Mouse (Mus musculus): ENCODE measurements around the gene Astl.

Astl gene

DNA sequence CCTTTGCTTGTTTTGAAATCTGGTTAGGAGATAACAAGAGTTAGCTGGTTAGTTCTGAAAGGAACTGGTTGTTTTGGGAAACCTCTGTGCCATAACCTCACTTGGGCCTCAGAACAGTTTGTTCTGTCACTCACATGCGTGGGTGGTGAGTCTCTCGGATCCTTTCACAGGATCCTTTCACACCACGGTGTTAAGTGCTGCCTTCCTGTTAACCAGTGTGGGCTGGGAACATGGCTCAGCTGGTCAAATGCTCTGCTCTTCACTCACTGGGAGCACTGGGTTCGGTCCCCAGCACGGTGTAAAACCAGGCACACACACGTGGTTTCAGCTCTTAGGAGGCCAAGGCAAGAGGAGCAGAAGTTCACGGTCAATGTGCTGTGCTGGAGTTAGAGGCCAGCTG, 14.0 kb upstream of the Astl start:
- DNase-seq (ENCODE audit: low spot score), result no peak

DNA sequence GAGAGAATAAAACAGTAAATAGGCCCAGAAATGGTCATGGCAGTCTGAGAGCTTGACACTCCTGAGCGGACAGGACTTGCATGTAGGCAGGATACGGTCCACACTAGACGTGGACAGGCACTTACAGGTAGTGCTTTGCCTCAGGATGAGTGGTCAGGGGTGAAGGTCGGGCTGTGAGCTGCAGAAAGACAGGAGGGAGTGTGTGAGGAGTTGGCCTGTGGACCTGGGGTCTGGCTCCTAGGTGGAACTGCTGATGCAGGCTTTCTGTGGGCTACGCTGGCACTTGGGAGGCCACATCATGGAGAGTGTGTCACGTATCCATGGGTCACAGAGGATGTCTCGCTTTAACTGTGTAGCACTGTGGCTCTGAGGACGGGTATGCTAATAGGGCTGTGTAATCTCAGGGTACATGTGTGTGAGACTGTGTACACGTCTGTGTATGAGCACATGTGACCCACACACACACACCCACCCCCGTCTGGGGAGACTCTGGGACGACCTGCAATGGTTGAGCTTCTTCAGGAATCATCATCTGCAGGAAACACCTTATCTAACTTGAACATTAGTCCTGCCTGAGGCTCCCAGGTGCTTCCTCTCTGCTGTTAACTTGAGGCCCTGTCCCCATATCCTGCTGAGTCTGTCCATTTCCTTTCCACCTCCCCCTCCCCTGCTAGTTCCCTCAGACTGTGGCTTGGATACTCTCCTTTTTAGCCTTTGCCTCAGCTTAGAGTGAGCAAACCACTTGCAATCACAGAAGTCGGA, 10.2 kb upstream of the Astl start:
- no peak for DNase-seq (ENCODE audit: low spot score)

DNA sequence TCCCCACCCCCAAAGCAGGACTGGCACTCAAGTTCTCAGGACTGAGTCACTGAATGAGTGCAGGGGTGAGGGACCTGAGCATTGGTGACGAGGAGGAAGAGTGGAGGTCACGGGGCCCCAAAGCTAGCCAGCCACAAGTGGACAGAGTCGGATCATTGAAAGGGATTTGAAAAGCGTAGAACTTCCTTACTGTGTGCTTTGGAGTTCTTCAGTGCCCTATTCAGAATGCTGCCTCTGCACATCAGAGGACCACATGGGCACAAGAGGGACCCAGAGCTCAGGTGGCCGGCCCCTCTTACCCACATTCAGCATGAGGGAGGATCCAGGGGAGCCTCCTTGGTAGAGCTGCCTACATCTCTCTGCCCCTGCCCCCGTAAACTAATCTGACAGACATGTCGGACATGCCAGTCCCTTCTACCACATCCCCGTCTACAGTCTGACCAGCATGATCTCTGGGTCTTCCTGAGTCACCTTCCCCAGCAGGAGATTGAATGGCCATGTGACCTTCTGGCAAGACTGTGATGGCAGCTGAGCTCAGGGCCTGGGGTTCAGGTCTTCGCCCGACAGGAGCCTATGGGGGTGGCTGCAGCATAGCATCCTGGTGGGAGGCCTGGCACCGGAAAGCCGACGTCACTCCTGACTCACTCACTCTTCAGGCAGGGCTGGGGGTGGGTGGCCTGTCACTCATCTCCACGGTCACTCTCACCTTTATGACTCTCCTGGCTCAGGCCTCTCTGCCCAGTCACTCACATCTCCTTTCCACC, 5.5 kb upstream of the Astl start:
- DNase-seq (ENCODE audit: low spot score), result peak; percentile 33

DNA sequence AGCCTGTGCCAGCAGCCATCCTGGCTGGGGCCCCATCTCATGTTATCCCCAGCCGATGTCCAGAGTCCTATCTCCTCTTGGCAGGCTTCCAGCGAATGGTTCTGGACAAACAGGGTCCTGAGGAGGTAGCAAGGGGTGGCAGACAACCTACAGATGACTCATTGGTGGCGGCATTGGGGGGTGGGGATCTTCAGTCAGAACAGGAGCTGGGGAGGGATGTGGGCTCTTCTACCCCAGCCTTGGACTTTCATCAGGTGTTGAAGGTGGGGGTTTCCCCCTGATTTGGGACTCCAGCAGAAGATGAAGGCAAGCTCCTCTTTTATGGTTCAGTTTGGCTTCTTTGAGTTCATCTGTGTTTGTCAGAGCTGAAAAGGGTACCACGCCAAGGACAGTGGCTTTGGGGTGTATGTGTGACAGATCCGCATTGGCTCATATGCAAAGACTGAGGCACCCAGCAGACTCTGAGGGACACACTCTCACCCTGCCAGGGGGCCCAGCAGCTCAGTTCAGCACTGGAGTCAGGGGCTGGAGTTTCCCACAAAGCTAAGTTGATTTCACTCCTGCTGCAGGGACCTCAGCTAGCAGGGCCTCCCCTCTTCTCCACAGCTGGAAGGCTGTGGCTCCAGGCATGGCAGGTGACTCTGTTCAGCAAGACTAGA, 4.4 kb upstream of the Astl start:
- peak; percentile 74 for DNase-seq (ENCODE audit: low spot score)

DNA sequence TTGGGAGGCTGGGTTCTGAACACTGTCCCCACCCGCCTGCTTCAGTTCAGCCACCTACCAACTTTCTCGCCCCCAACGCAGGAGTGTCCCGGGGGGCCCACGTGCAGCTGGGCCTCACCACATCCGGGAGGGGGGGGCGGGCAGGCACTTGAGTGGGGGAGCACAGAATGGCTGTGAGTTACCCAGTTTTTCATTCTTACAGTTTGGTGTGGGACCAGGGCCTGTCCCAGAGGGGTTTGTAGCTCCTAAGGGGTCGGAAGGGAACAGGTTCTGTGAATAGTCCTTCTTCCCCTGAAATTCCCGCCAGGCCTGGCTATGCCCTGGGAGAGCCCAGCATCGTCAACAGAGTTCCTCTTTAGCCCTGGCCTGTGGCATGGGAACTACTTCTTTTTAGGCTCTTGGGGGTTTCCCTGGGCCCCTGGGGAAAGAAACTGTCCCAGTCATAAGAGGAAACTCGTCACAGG, 3.3 kb upstream of the Astl start:
- DNase-seq (ENCODE audit: low spot score), result peak; percentile 40

DNA sequence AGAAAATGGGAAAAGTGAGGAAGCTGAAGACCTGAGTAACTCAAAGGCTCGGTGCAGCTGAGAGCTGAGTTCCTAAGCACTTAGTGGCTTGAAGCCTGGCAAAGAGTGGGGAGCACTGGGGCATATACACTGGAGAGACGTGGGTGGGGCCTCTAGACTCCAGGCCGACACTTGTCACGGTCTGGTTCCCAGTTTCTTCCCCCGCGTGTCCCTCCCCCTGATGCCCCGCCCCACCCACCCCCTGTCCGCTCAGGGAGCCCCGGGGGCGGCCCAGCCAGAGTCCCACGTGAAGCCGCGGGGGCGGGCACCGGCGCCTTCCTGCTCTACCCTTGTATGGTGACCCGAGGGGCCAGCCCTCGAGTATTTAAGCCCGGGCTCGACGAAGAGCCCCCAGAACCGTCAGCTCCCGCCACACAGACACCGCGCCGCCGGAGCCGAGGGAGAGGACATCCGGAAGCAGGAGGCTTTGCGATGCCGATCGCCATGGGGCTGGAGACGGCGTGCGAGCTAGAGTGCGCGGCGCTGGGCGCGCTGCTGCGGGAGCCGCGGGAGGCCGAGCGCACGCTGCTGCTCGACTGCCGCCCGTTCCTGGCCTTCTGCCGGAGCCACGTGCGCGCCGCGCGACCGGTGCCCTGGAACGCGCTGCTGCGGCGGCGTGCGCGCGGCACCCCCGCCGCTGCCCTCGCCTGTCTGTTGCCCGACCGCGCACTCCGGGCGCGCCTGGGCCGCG, 2.5 kb upstream of the Astl start, which contains the start of gene Dusp2:
TSS of gene Dusp2 (plus strand) at position 393 of the 730 bp plus-strand sequence.
- DNase-seq (ENCODE audit: low spot score), result peak; percentile 70

DNA sequence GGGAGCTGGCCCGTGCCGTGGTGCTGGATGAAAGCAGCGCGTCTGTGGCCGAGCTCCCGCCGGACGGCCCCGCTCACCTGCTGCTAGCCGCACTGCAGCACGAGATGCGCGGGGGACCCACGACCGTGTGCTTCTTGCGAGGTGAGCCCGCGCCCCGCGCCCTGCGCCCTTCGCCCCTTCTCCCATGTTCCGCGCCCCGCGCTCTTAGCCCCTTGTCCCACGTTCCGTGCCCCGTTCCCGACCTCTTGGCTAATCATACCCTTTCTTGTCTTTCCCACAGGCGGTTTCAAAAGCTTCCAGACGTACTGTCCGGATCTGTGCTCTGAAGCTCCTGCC, 2.0 kb upstream of the Astl start:
- peak; percentile 36 for DNase-seq (ENCODE audit: low spot score)

DNA sequence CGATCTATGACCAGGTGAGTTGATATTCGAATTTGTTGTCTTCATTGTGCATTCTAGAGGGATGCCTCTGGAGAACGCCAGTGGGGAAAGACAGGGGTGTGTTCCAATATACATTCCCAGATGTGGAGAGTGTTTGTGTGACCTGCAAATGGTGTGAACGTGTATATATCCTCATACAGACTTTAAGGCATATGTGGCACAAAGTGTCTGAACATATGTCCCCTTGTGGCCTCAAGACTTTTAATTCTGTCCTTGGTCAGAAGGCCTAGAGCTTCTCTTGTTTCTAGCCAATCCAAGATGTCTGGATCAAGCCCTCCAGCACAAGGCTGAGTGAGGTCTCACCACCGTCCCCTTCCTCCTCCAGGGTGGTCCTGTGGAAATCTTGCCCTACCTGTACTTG, 1.6 kb upstream of the Astl start:
- no peak for DNase-seq (ENCODE audit: low spot score)

DNA sequence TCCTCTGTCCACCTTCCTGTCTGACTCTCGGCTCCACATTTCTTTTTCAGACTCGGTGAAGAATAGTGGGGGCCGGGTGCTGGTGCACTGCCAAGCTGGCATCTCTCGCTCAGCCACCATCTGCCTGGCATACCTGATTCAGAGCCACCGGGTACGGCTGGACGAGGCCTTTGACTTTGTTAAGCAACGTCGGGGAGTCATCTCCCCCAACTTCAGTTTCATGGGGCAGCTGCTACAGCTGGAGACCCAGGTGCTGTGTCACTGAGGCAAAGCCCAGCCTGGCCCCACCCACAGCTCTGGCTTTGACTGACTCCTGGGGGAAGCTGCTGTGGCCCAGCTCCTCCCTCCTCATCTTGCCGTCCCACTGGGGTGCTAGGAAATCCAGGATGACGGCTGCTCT, 908 bp upstream of the Astl start:
- DNase-seq (ENCODE audit: low spot score), result peak; percentile 34

DNA sequence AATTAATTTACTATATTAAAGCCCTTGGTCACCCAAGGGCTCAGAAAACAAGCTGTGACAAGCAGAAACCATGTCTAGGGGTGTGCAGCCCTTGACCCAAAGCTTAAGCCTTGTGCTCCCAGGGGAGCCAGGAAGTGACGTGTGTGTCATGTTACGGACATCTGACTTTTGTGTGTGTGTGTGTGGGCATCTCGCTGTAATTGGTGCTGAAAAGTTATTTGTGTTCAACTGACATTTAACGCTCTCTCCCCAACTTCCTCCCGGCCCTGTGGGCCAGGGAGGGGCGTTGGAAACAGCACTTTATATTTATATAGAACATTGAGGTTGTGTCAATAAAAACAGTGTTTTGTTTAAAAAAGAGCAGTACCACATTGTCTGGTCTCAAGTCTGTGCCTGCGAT, 427 bp upstream of the Astl start:
- peak; percentile 12 for DNase-seq (ENCODE audit: low spot score)

DNA sequence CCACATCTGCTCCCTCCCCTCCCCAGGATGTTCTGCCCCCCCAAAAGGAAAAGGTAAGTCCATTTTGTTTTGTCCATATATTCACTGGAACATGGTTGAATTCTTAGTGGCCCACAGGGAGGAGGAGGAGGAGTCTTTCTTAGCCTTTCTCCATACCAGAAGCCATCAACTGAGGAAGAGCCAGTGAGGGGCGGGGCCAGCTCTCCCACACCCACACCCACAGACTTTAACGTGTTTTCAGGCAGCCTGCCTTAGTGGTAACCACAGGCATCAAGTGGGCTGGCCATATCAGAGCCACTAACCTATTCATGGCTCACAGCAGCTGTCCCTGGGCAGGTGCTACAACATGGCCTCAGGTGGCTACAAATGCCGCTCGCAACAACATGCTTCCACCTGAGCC, 394 bp downstream of the Astl start:
- DNase-seq (ENCODE audit: low spot score), result no peak

DNA sequence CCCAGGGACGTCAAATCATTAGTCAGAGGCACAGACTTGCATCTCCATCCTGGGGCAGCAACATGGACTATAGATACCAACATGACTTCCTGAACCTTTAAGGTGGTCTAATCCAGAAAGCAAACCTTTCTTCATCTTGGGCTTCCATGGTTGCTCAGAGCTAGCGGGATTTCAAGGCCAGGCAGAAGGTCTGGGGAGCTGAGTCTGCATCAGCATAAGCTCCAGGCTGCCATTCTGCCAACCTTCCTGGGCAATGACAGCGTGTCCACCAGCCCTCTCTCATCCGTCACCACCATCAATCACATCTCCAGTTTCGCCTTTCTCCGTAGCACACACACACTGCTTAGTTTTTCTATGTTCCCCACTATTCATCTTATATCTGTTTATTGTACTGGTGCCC, 823 bp downstream of the Astl start:
- no peak for DNase-seq (ENCODE audit: low spot score)

DNA sequence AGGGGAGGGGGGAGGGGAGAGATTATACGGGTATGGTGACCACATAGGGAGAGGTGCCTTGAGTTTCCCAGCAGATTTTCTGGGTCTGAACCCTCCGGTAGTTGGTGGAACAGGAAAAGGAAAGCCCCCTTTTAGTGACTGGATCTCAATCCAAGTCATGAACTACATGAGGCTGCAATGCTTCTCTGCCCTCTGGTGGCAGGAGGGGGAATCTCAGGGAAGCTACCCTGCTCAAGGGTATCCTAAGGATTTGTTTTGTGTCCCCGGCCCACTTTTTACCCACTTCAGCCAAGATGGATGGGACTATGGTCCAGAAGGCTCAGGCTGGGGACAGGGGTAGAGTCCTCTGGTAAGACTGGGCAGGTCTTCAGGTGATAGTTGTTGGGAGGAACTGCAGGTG, 2.7 kb downstream of the Astl start:
- DNase-seq (ENCODE audit: low spot score), result peak; percentile 73

DNA sequence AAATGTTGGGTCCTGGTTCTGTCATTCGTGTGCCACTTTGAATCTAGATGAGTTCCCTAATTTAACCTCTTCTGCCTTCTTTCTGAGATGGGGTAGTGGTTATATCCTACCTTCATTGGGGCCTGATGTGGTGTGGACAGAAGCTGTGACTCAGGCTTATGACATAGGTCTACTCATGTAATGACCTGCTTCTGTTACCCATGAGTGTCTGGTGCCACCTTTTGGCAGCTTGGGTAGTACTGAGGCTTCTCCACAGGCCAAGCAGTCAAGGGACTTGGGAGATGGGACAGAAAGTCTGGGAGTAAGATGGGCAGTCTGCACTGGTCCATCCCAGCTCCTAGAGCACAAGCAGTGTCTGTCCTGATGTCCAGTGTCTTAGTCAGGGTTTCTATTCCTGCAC, 7.9 kb downstream of the Astl start:
- DNase-seq (ENCODE audit: low spot score), result peak; percentile 55

DNA sequence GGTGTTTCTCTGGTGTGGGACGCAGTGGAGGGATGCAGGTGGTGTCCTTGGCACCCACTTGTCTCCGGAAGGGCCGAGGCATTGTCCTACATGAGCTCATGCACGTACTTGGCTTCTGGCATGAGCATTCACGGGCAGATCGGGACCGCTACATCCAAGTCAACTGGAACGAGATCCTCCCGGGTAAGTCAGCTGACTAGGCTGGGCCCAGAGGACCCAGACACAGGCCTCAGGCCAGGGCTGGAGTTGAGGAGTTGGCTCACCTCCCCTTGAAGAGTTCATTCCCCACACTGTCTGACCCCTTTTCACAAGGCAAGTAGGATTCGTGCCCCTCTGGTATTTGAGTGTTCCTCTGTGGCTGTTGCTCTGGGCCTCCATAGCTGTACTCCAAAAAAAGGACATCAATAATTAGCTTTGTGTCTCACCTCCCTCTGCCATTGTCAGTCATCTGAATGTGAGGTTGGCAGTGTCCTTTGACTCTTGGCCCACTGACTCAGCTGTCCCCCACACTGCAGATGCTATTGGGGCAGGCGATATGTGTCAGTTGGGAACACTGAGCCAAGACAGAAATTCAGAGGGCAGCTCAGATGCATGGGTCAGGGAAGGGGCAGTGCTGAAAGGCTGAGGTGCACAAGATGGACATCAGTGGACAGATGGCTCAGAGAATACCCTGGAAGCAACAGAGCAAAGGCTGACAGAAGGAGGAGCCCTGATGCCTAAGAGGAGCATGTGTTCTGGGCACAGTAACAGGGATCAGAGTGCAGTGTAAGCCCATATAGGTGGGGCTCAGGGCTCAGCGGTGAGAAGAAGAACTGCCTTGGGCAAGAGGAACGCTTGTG, 8.9 kb downstream of the Astl start:
- DNase-seq (ENCODE audit: low spot score), result no peak

DNA sequence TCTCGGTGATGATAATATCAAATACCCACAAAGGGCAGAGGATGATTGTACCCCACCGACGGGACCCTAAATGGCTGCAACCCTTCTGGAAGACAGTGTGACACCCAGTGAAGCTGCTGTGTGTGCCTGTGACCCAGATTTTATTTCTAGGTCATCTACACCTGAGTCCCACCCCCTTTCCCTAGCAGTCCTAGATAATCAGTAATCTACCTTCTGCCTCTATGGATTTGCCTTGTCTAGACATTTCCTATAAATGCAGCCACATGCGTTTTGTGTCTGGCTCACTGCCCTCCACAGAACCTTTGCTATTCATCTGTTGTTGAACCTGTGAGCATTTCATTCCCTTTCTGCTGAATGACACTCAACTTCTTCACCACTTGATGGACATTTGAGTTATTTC, 15.4 kb downstream of the Astl start:
- DNase-seq (ENCODE audit: low spot score), result no peak

DNA sequence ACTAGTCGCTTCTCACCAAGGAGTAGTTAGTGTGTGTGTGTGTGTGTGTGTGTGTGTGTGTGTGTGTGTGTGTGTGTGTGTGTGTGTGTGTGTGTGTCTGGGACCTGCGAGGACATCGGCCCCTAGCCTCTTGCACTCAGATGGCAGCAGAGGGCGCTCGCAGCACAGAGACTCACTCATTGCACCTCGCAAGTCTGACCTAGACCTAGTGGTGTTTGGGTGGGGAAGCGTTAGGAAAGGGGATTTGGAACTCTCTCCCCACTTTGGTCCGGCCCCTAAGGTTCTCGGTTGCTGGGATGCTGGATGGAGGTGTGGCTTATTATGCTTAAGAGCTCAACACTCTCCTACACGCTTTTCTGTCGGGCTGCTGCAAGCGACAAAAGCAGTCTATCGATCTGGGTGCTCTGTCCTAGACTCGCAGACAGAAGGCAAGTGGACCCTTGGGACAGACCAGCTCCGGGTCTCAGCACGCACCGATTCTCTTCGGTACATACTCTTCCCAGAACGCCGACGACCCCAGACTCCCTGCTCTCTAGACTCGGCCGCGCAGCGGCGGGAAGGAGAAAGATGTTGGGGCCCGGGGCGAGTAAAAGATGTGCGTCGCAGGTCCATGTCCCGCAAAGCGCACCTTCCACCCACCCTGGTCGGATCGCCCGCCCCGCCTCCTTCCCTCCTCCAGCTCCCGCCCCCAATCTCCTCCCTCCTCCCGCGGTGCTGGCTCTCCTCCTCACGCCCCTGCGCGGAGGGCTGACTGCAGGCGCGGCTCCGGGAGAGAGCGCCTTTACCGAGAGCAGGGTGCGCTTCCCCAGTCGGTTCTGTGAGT, 24.2 kb downstream of the Astl start, which contains the start of gene Adra2b:
TSS of gene Adra2b (plus strand) at position 750 of the 823 bp plus-strand sequence.
- peak; percentile 89 for DNase-seq (ENCODE audit: low spot score)

DNA sequence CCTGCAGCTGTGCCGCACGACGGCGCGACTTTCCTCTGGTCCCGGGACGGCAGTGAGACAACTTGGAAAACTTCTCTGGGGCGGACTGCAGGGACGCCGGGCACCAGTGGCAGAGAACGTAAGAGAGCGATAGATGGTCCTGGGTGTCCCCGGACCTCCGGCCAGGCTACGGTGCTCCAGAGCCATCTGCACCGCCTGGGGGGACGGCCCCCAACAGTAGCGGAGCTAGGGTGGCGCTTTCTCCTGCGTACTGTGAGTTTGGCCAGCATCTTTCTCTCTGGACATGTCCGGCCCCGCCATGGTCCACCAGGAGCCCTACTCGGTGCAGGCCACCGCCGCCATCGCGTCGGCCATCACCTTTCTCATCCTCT, 24.8 kb downstream of the Astl start:
- DNase-seq (ENCODE audit: low spot score), result no peak

DNA sequence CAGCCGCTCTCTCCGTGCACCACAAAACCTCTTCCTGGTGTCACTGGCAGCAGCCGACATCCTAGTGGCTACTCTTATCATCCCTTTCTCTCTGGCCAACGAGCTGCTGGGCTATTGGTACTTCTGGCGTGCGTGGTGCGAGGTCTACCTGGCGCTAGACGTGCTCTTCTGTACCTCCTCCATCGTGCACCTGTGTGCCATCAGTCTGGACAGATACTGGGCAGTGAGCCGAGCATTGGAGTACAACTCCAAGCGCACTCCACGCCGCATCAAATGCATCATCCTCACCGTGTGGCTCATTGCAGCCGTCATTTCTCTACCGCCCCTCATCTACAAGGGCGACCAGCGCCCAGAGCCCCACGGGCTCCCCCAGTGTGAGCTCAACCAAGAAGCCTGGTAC, 25.3 kb downstream of the Astl start:
- DNase-seq (ENCODE audit: low spot score), result no peak

DNA sequence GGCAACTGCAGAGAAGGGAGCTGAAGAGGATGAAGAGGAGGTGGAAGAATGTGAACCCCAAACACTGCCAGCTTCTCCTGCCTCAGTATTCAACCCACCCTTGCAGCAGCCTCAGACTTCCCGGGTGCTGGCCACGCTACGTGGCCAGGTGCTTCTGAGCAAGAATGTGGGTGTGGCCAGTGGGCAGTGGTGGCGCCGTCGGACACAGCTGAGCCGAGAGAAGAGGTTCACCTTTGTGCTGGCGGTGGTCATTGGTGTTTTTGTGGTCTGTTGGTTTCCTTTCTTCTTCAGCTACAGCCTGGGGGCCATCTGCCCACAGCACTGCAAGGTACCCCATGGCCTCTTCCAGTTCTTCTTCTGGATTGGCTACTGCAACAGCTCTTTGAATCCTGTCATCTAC, 26.0 kb downstream of the Astl start:
- DNase-seq (ENCODE audit: low spot score), result no peak
